Mouse (Mus musculus): ENCODE results near the gene Scyl2. TPM values are rescaled to one million over a fixed set of nuclear protein-coding genes. Genes with fewer than 3 reads are reported as not detected.

Scyl2 gene
- polyA plus RNA-seq, 1 experiment from 2014 or later, result 4.6 TPM

DNA sequence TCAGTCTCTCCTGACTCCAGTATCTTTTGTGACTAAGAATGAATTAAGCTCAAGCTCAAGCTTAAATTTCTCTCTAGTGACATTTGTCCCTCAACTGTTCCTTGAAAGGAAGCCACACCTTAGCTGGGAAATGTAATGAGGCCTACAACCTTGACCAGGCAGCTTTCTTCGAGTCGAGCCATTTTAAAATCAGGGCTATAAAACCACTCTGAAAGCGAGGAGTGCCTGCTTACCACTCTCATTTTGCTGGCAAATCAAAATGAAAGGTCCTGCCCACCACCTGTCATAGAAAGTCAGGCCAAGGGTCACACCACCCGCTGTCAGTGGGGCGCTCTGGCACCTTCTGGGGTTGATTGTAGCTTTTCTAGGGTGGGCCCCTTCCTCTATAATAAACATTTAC, 90.2 kb downstream of the Scyl2 start:
- H3K4me3 ChIP-seq (ENCODE audit: low read depth, low read length), result no peak overlapping the region
- ATAC-seq, result peak; percentile 50; the same call in 1 of the 2 replicates
- H3K9me3 ChIP-seq (ENCODE audit: control insufficient read depth), result no peaks in the 10 kb centered on the region
- TF ChIP-seq CTCF (IDR thresholded peaks at IDR 0.05; ENCODE audit: low read depth), result no peak
- H3K27me3 ChIP-seq (replicated peaks; ENCODE audit: control insufficient read depth, insufficient read depth, low read length), result no peaks in the 10 kb centered on the region
- no peak overlapping the region for H3K4me2 ChIP-seq (replicated peaks; ENCODE audit: low read depth)
- 46% methylated on average over 5 of the region's 5 CpGs for WGBS
- no peaks in the 10 kb centered on the region for H3K36me3 ChIP-seq (ENCODE audit: control insufficient read depth, insufficient read depth)
- H3K27ac ChIP-seq (ENCODE audit: low read depth, low read length), result 0 out of 2 replicates have a peak overlapping the region, but pooled peaks have one; percentile 1
- peaks cover 5% of the 10 kb centered on the region; the same call in 1 of the 2 replicates for H3K4me1 ChIP-seq (replicated peaks; ENCODE audit: control insufficient read depth, insufficient read depth, low read length)
- H3K9ac ChIP-seq (ENCODE audit: low read depth, low read length), result no peak overlapping the region

DNA sequence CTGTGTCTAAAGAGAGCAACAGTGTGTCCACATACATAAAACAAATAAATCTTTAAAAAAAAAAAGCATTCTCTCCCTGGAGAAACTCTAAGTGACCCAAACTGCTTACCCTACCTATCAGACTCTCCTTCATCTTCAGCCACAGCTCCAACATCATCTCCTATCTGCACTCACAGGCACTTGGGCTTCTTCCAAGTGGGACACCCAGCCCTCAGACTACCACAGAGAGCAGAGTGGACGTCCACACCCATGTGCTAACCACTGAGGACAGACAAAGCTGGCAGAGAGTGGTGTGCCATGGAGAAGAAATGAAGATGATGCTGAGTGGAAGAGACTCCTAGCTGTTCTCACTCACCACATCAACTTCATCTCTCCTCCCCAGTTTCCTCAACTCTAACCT, 90.6 kb downstream of the Scyl2 start:
- Histone ChIP-seq H3K36me3 (ENCODE audit: control insufficient read depth, insufficient read depth) (no peaks in the 10 kb centered on the region), H3K4me1 (replicated peaks; ENCODE audit: control insufficient read depth, insufficient read depth, low read length) (peaks cover 5% of the 10 kb centered on the region; the same call in 1 of the 2 replicates), H3K9ac (ENCODE audit: low read depth, low read length) (no peak overlapping the region), H3K27me3 (replicated peaks; ENCODE audit: control insufficient read depth, insufficient read depth, low read length) (no peaks in the 10 kb centered on the region), H3K9me3 (ENCODE audit: control insufficient read depth) (no peaks in the 10 kb centered on the region), H3K4me2 (replicated peaks; ENCODE audit: low read depth) (no peak overlapping the region), H3K27ac (ENCODE audit: low read depth, low read length) (0 out of 2 replicates have a peak overlapping the region, but pooled peaks have one; percentile 1), H3K4me3 (ENCODE audit: low read depth, low read length) (no peak overlapping the region)
- WGBS, result 67% methylated on average over 1 of the region's 1 CpGs
- no peak for ATAC-seq
- TF ChIP-seq CTCF (IDR thresholded peaks at IDR 0.05; ENCODE audit: low read depth), result no peak

DNA sequence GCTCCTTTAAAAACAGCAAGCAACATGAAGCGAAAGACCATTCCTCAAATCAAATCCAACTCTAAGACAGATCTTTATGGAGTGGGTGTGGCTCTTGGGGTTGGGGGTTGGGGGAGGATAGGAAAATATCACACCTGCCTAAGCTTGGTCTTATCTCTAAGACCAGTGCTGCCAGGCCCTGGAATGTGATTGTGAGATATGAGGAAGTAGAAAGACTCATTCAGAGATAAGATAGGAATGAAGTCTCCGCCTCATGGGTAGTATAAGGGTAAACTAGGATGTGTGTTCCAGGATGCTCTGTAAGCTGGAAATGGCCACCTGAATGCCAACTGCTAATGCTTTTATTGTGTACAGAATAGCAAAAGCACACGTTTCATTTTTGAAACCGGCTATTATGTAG, 91.8 kb downstream of the Scyl2 start:
- no peaks in the 10 kb centered on the region for H3K36me3 ChIP-seq (ENCODE audit: control insufficient read depth, insufficient read depth)
- peak; percentile 50; the same call in 1 of the 2 replicates for ATAC-seq
- 0 out of 2 replicates have a peak overlapping the region, but pooled peaks have one; percentile 24 for H3K27ac ChIP-seq (ENCODE audit: low read depth, low read length)
- no peak for TF ChIP-seq CTCF (IDR thresholded peaks at IDR 0.05; ENCODE audit: low read depth)
- no peaks in the 10 kb centered on the region for H3K9me3 ChIP-seq (ENCODE audit: control insufficient read depth)
- WGBS, result 36% methylated on average over 4 of the region's 4 CpGs
- H3K27me3 ChIP-seq (replicated peaks; ENCODE audit: control insufficient read depth, insufficient read depth, low read length), result no peaks in the 10 kb centered on the region
- H3K9ac ChIP-seq (ENCODE audit: low read depth, low read length), result no peak overlapping the region
- H3K4me1 ChIP-seq (replicated peaks; ENCODE audit: control insufficient read depth, insufficient read depth, low read length), result peaks cover 5% of the 10 kb centered on the region; the same call in 1 of the 2 replicates
- H3K4me3 ChIP-seq (ENCODE audit: low read depth, low read length), result no peak overlapping the region
- 0 out of 2 replicates have a peak overlapping the region, but pooled peaks have one; percentile 33 for H3K4me2 ChIP-seq (replicated peaks; ENCODE audit: low read depth)

DNA sequence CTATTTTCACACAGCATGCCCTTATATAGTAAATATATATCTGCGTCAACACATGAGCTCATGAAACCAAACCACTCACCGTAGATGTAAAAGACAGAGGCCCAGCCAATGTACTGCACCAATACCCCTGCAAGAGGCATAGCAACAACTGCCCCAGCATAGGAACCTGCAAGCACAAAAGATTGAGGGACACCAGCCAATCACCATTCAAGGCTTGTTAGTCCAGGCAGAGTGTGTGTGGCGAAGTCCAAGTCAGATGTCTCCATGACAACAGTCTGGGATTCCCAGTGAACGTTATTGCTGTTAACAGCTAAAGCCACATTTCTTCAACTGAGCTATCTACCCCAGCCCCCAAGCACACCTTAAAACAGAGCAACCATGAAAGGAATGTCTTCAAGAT, 93.3 kb downstream of the Scyl2 start:
- no peak for TF ChIP-seq CTCF (IDR thresholded peaks at IDR 0.05; ENCODE audit: low read depth)
- Histone ChIP-seq H3K27me3 (replicated peaks; ENCODE audit: control insufficient read depth, insufficient read depth, low read length) (no peaks in the 10 kb centered on the region), H3K9me3 (ENCODE audit: control insufficient read depth) (0 out of 2 replicates have a peak, but pooled peaks cover 2% of the 10 kb centered on the region), H3K36me3 (ENCODE audit: control insufficient read depth, insufficient read depth) (no peaks in the 10 kb centered on the region), H3K4me2 (replicated peaks; ENCODE audit: low read depth) (no peak overlapping the region), H3K9ac (ENCODE audit: low read depth, low read length) (no peak overlapping the region), H3K4me3 (ENCODE audit: low read depth, low read length) (no peak overlapping the region), H3K27ac (ENCODE audit: low read depth, low read length) (no peak overlapping the region), H3K4me1 (replicated peaks; ENCODE audit: control insufficient read depth, insufficient read depth, low read length) (peaks cover 5% of the 10 kb centered on the region; the same call in 1 of the 2 replicates)
- ATAC-seq, result no peak
- 47% methylated on average over 4 of the region's 4 CpGs for WGBS

DNA sequence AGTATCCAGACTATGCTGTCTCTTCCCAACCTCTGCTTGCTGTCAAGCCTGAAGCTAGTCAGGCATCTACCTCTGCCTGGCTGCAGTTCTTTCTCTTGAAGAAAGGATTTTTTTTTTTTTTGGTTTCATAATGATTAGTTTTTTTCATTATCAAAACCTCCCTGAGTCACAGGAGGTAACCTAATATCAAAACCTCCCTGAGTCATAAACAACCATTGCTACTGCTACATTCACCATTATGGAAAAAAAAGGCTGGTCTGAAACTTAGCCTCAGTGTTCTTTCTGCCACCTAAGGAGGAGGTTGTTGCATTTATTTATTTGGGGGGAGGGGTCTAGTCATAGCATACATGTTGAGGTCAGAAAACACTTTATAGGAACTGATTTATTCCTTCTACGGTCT, 96.2 kb downstream of the Scyl2 start:
- no peak for TF ChIP-seq CTCF (IDR thresholded peaks at IDR 0.05; ENCODE audit: low read depth)
- peaks cover 2% of the 10 kb centered on the region; the same call in 1 of the 2 replicates for H3K4me1 ChIP-seq (replicated peaks; ENCODE audit: control insufficient read depth, insufficient read depth, low read length)
- H3K4me3 ChIP-seq (ENCODE audit: low read depth, low read length), result no peak overlapping the region
- H3K36me3 ChIP-seq (ENCODE audit: control insufficient read depth, insufficient read depth), result no peaks in the 10 kb centered on the region
- ATAC-seq, result no peak
- WGBS, result 89% methylated on average over 1 of the region's 1 CpGs
- H3K4me2 ChIP-seq (replicated peaks; ENCODE audit: low read depth), result no peak overlapping the region
- no peak overlapping the region for H3K27ac ChIP-seq (ENCODE audit: low read depth, low read length)
- H3K27me3 ChIP-seq (replicated peaks; ENCODE audit: control insufficient read depth, insufficient read depth, low read length), result no peaks in the 10 kb centered on the region
- 0 out of 2 replicates have a peak, but pooled peaks cover 2% of the 10 kb centered on the region for H3K9me3 ChIP-seq (ENCODE audit: control insufficient read depth)
- H3K9ac ChIP-seq (ENCODE audit: low read depth, low read length), result no peak overlapping the region

Other genes with a start within 250 kb of the Scyl2 start
- gene Gas2l3, start 242.3 kb downstream of the Scyl2 start, polyA plus RNA-seq (2015; fragmentation: Nextera tagmentation; extraction: Ambion mirVana), result 5.5 and 5.6 TPM in 2 replicates
- 117 and 139 TPM in 2 replicates for gene Nr1h4, start 152.7 kb downstream of the Scyl2 start, polyA plus RNA-seq (2015; fragmentation: Nextera tagmentation; extraction: Ambion mirVana)
- gene Slc17a8, start 65.0 kb downstream of the Scyl2 start, polyA plus RNA-seq (2015; fragmentation: Nextera tagmentation; extraction: Ambion mirVana), result 0.03 TPM in 1 of 2 replicates, not detected in the other
- 12.3 and 12.5 TPM in 2 replicates for gene Actr6, start 46.0 kb upstream of the Scyl2 start, polyA plus RNA-seq (2015; fragmentation: Nextera tagmentation; extraction: Ambion mirVana)
- 8.0 and 9.3 TPM in 2 replicates for gene Uhrf1bp1l, start 58.7 kb upstream of the Scyl2 start, polyA plus RNA-seq (2015; fragmentation: Nextera tagmentation; extraction: Ambion mirVana)
- gene Anks1b, start 187.2 kb upstream of the Scyl2 start, polyA plus RNA-seq (2015; fragmentation: Nextera tagmentation; extraction: Ambion mirVana), result 1.8 and 1.9 TPM in 2 replicates

Measured in intestine, postnatal 0 days (tissue).